Mouse (Mus musculus) embryonic facial prominence, embryonic 10.5 days (tissue): ENCODE measurements at regions not wholly inside any gene's neighbourhood (a gene's known extent, or its start where the extent isn't known, plus 50 kb on each side); places are given as distances from the start of the nearest gene placed in this dataset.
A peak's percentile ranks its signal among the peaks of the same experiment; 100 is the strongest.

Experiments used
- DNase-seq: peaks from one replicate; pipeline ENCODE4 v3.0.0-alpha.2; 2017; ENCODE audit warnings: low spot score
- H3K27ac ChIP-seq: fragments of 300-500 bp; sonication (generic); replicated peaks from 2 replicates; pipeline ENCODE4 v1.5.1; 2016; ENCODE audit warnings: mild to moderate bottlenecking
- H3K27me3 ChIP-seq: fragments of 300-500 bp; sonication (generic); replicated peaks from 2 replicates; pipeline ENCODE4 v1.6.1; 2016; ENCODE audit warnings: low read depth, mild to moderate bottlenecking; ENCODE audit not compliant: poor library complexity, severe bottlenecking
- H3K36me3 ChIP-seq: fragments of 300-500 bp; sonication (generic); replicated peaks from 2 replicates; pipeline ENCODE4 v1.6.1; 2016; ENCODE audit warnings: mild to moderate bottlenecking, moderate library complexity
- H3K4me1 ChIP-seq: fragments of 300-500 bp; sonication (generic); 2 replicates; pipeline ENCODE4 v1.6.1; 2016
- H3K4me3 ChIP-seq: fragments of 300-500 bp; sonication (generic); 2 replicates; pipeline ENCODE4 v1.5.1; 2016; ENCODE audit warnings: mild to moderate bottlenecking, moderate library complexity
- H3K9me3 ChIP-seq: fragments of 300-500 bp; sonication (generic); 2 replicates; pipeline ENCODE4 v1.6.1; 2016; ENCODE audit warnings: mild to moderate bottlenecking
- WGBS: fragments of 180-500 bp; shearing (Covaris S2); methylation state at CpG from one replicate; pipeline ENCODE4 v1.1.7; 2016; 5-methylcytosine and 5-hydroxymethylcytosine counted together

DNA sequence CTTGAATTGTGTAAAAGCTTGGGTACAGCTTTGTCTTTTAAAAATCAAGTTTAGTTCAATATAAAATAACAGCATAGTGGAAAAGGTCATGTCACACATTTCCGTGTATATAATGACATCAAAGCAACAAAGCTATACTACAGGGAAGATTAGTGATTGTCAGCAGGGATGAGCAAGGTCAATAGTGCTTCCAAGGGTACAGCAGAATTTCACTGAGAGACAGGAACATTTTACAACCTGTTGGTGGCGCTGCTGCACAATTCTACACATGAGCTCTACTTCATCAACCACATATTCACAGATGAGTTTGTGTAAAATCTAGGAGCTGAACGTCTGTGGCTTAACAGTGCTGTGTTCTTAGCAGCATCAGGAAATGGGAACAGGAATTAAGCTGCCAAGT, 74.3 kb upstream of the A2m start:
- 6% methylated on average over 3 of the region's 3 CpGs for WGBS
- no peaks in the 10 kb centered on the region for H3K9me3 ChIP-seq
- no peaks in the 10 kb centered on the region for H3K27me3 ChIP-seq
- no peak overlapping the region for H3K27ac ChIP-seq
- H3K4me3 ChIP-seq, result no peak overlapping the region
- H3K4me1 ChIP-seq, result no peaks in the 10 kb centered on the region; the same call in 1 of the 2 replicates
- no peaks in the 10 kb centered on the region for H3K36me3 ChIP-seq
- peak; percentile 51 for DNase-seq

- Histone ChIP-seq H3K36me3 (no peaks in the 10 kb centered on the region), H3K27ac (no peak overlapping the region), H3K27me3 (no peaks in the 10 kb centered on the region), H3K9me3 (no peaks in the 10 kb centered on the region), H3K4me3 (no peak overlapping the region), H3K4me1 (no peaks in the 10 kb centered on the region; the same call in 1 of the 2 replicates)
- DNase-seq, result no peak
- WGBS, result 54% methylated on average over 1 of the region's 1 CpGs
These were observed 74.8 kb upstream of the A2m start for GRCm38 (mm10) chr6:121560393-121560793.

DNA sequence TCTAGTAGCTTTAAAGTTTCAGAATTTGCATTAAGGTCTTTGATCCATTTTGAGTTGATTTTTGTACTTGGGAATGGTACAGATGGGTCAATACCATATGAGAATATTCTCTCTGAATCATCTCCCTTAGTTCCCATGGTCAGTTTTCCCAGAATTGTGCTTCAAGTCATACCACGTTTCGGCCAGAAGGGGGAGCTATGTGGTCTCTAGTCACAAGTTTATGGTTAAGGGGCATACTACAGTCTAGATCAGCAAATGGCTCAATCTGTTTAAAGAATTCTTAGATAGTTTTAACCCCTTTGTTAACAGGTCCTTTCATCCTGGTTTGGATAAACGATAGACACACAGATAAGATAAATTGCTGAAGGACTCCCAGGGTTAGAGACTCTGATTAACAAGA, 78.7 kb upstream of the A2m start:
- no peak overlapping the region for H3K27ac ChIP-seq
- no peaks in the 10 kb centered on the region for H3K27me3 ChIP-seq
- peak; percentile 60 for DNase-seq
- H3K9me3 ChIP-seq, result no peaks in the 10 kb centered on the region
- no peak overlapping the region for H3K4me3 ChIP-seq
- no peaks in the 10 kb centered on the region; the same call in 1 of the 2 replicates for H3K4me1 ChIP-seq
- no peaks in the 10 kb centered on the region for H3K36me3 ChIP-seq
- 7% methylated on average over 3 of the region's 3 CpGs for WGBS

DNA sequence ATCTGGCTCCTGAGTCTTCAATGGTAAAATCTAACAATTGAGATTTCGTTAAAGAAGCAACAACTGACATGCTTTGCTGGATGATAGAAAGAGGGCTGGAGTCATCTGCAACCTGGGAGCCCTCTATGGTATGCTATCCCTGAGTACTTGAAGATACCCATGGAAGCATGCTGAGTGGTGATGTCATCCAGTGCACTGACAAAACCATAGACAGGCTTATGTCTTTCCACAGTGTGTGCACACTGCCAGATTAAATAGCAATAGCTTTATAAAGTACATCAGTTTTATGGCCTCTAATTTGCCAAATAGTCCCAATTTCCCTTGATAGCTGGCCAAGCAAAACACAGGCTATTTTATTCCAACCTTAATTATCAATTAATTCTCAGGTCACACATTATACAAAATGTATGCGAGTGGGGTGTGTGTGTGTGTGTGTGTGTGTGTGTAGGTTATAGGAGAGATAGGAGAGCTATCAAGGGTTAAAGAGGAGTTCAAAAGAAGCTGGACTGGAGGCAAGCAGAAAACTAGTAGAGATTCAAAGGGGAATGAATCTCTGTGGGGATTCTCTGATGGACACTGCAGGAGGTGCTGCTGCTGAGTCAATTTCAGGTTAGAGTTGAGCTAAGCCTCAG, 80.1 kb upstream of the Iqsec3 start:
- H3K9me3 ChIP-seq, result no peaks in the 10 kb centered on the region
- H3K27me3 ChIP-seq, result no peaks in the 10 kb centered on the region
- H3K4me1 ChIP-seq, result no peaks in the 10 kb centered on the region; the same call in 1 of the 2 replicates
- H3K27ac ChIP-seq, result no peak overlapping the region
- 82% methylated on average over 2 of the region's 2 CpGs for WGBS
- H3K4me3 ChIP-seq, result no peak overlapping the region
- DNase-seq, result no peak
- no peaks in the 10 kb centered on the region for H3K36me3 ChIP-seq

- H3K27ac ChIP-seq, result no peak overlapping the region
- DNase-seq, result no peak
- H3K4me3 ChIP-seq, result no peak overlapping the region
- H3K9me3 ChIP-seq, result no peaks in the 10 kb centered on the region
- H3K27me3 ChIP-seq, result no peaks in the 10 kb centered on the region
- WGBS, result 77% methylated on average over 7 of the region's 7 CpGs
- H3K36me3 ChIP-seq, result no peaks in the 10 kb centered on the region
- H3K4me1 ChIP-seq, result no peaks in the 10 kb centered on the region
These were observed 60.0 kb upstream of the Iqsec3 start for GRCm38 (mm10) chr6:121533521-121533920.

DNA sequence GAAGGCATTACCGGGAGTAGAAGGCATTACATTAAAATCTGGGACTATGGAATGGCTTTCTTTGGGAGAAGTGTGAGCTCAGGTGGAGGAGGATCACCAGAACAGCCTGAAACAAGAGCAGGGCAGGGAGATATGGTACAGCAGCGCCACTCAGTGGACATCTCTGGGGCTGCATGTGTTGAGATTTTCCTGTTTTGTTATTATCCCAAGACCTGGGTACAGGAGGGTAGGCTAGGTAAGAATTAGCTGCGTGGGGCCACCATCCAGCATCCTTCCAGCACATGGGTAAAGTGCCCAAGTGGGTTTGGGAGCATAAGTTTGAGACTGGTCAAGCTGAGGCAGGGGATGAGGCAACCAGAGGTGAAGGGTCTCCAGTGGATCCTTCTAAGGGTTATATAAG, 59.4 kb upstream of the Iqsec3 start:
- no peaks in the 10 kb centered on the region for H3K9me3 ChIP-seq
- H3K36me3 ChIP-seq, result no peaks in the 10 kb centered on the region
- H3K27me3 ChIP-seq, result no peaks in the 10 kb centered on the region
- no peak overlapping the region for H3K27ac ChIP-seq
- H3K4me3 ChIP-seq, result no peak overlapping the region
- H3K4me1 ChIP-seq, result no peaks in the 10 kb centered on the region
- DNase-seq, result peak; percentile 79
- WGBS, result 6% methylated on average over 3 of the region's 3 CpGs

DNA sequence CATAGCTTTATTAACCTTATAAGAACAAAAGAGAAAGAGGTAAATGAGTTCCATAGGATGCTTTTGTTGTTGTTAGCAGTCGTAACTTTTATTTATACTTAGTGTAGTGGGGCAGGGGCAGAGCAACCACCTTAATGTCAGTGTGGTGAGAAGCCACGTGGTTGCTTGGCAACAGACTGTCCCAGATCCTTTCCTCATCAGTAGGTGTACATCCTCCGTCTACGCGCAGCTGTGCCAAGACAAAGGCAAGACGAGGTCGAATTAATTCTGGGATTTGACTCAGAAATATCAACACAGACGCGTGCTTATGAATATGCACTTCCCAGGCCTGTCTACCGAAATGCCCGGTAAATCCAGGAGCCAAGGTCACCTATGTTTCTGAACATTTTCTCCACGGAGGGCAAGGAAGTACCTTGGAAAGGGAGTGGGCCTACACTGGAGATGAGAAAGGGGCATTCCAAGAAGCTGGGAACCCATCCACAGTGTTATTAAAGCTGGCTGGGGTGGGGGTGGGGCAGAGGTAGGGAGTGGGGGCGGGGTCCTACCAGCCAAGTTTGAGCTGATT, 58.4 kb upstream of the Iqsec3 start:
- 73% methylated on average over 13 of the region's 13 CpGs for WGBS
- Histone ChIP-seq H3K27me3 (peaks cover 6% of the 10 kb centered on the region), H3K4me1 (no peaks in the 10 kb centered on the region), H3K36me3 (no peaks in the 10 kb centered on the region), H3K9me3 (no peaks in the 10 kb centered on the region), H3K4me3 (no peak overlapping the region), H3K27ac (no peak overlapping the region)
- no peak for DNase-seq

GRCm38 (mm10) chr6:121527281-121527680, 53.8 kb upstream of the Iqsec3 start:
- Histone ChIP-seq H3K4me3 (no peak overlapping the region), H3K27me3 (peaks cover 6% of the 10 kb centered on the region), H3K9me3 (no peaks in the 10 kb centered on the region), H3K27ac (no peak overlapping the region), H3K4me1 (peaks cover 14% of the 10 kb centered on the region), H3K36me3 (no peaks in the 10 kb centered on the region)
- WGBS, result 88% methylated on average over 4 of the region's 4 CpGs
- no peak for DNase-seq

GRCm38 (mm10) chr6:121526121-121526520, 52.6 kb upstream of the Iqsec3 start:
- Histone ChIP-seq H3K4me3 (no peak overlapping the region), H3K36me3 (no peaks in the 10 kb centered on the region), H3K4me1 (peaks cover 14% of the 10 kb centered on the region), H3K27me3 (peaks cover 6% of the 10 kb centered on the region), H3K27ac (no peak overlapping the region), H3K9me3 (no peaks in the 10 kb centered on the region)
- no peak for DNase-seq
- 84% methylated on average over 2 of the region's 2 CpGs for WGBS

- peak; percentile 14 for DNase-seq
- 33% methylated on average over 3 of the region's 3 CpGs for WGBS
- Histone ChIP-seq H3K27me3 (peaks cover 6% of the 10 kb centered on the region), H3K4me1 (peaks cover 17% of the 10 kb centered on the region), H3K36me3 (no peaks in the 10 kb centered on the region), H3K9me3 (no peaks in the 10 kb centered on the region), H3K4me3 (no peak overlapping the region), H3K27ac (no peak overlapping the region)
These were observed 51.1 kb upstream of the Iqsec3 start for GRCm38 (mm10) chr6:121524613-121524970.

- Histone ChIP-seq H3K27me3 (peaks cover 6% of the 10 kb centered on the region), H3K27ac (no peak overlapping the region), H3K4me3 (no peak overlapping the region), H3K36me3 (no peaks in the 10 kb centered on the region), H3K4me1 (peaks cover 17% of the 10 kb centered on the region), H3K9me3 (no peaks in the 10 kb centered on the region)
- no peak for DNase-seq
- 70% methylated on average over 11 of the region's 11 CpGs for WGBS
These were observed 50.6 kb upstream of the Iqsec3 start for GRCm38 (mm10) chr6:121523882-121524612.
